Mouse (Mus musculus): ENCODE data around the gene Ccdc106. TPM values are rescaled to one million over a fixed set of nuclear protein-coding genes. Genes with fewer than 3 reads are reported as not detected.

The Ccdc106 gene
- total and polyA plus RNA-seq, 3 experiments: 0.52 to 0.81 TPM; not detected in 1

DNA sequence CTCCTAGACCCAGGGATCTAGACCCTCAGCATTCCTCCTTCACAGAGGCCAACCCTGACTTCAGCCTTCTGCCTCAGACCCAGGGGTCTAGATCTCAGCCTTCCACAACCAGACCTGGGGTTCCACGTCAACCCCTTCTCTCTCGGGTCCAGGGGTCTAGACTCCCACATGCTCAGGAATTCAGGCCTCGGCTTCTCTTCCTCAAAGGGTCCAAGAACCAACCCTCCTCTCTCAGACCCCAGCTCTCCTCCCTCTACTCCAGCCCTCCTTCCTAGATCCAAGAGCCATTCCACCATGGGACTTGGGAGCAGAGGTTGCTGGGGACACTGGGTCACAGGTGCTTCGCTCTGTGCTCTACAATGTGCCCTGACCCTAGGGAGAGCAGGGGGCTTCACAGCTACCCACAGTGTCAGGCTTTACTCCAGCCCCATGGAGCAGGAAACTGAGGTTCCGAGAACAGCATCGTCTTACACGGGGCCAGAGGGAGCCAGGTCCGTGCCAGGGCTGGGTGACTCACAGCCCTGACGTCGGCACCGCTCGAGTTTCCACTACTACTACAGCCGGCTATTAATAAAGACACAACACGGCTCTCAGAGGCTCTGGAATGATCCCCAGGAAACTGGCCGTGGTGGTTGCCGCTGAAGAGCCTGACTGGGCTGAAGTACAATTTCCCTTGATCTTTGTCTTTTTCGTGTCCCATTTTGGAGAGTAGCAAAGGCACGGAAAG is 47.9 kb upstream of the Ccdc106 start:
- Histone ChIP-seq H3K79me2 (replicated peaks; ENCODE audit: control insufficient read depth, extremely low read depth, insufficient read depth, poor library complexity, severe bottlenecking) (no peaks in the 10 kb centered on the region), H3K36me3 (replicated peaks in 1 of 2; ENCODE audit: control insufficient read depth in 1 of 2, insufficient read depth in 1 of 2, low read length in 1 of 2) (no peaks in the 10 kb centered on the region), H3K4me1 (ENCODE audit: control insufficient read depth in 1 of 2, insufficient read depth in 2 of 2) (0 out of 4 replicates have a peak, but pooled peaks cover 2 to 6% of the 10 kb centered on the region in 2 experiments), H3K9ac (ENCODE audit: insufficient read depth, low read depth) (no peak overlapping the region), H3K4me2 (ENCODE audit: insufficient read depth, low read depth, poor library complexity, severe bottlenecking) (peak overlapping the region; percentile 5; the same call in 1 of the 2 replicates), H3K27ac (ENCODE audit: insufficient read depth, low read depth) (no peak overlapping the region), H3K27me3 (replicated peaks) (peaks cover 61% of the 10 kb centered on the region), H3K9me3 (replicated peaks; ENCODE audit: low read length) (peaks cover 8% of the 10 kb centered on the region), H3K4me3 (replicated peaks in 1 of 3; ENCODE audit: low read depth in 2 of 3, low read length in 2 of 3, poor library complexity in 1 of 3) (no peak overlapping the region)
- TF ChIP-seq POLR2AphosphoS2 (IDR thresholded peaks at IDR 0.05; ENCODE audit: low read depth, low read length) (no peak), RCOR1 (conservative IDR thresholded peaks at IDR 0.05; ENCODE audit: low read depth, low read length) (no peak), RAD21 (IDR thresholded peaks at IDR 0.05; ENCODE audit: low read depth, low read length) (no peak), MXI1 (IDR thresholded peaks at IDR 0.05; ENCODE audit: low read depth, low read length) (no peak), JUND (conservative IDR thresholded peaks at IDR 0.05; ENCODE audit: low read depth, low read length) (no peak), MEF2A (IDR thresholded peaks at IDR 0.05; ENCODE audit: borderline replicate concordance, low read depth, low read length) (no peak), MYC (IDR thresholded peaks at IDR 0.05; ENCODE audit: low read depth, low read length) (no peak), KAT2A (IDR thresholded peaks at IDR 0.05; ENCODE audit: insufficient replicate concordance, low read length) (no peak), ZC3H11A (IDR thresholded peaks at IDR 0.05; ENCODE audit: low read depth, low read length) (no peak), HCFC1 (IDR thresholded peaks at IDR 0.05; ENCODE audit: low read depth, low read length) (no peak)
- dilution Hi-C loops (cut with MboI; ENCODE audit: extremely low pct_ligation_motif_present, extremely low pct_unique_long_range_greater_than_20kb, low sequenced_read_pairs): no loop called here
- DNase-seq (ENCODE audit: extremely low read depth): peak; percentile 21
- in situ Hi-C loops (cut with MboI; ENCODE audit: low pct_ligation_motif_present, low pct_unique_long_range_greater_than_20kb, low sequenced_read_pairs): no loop called here

DNA sequence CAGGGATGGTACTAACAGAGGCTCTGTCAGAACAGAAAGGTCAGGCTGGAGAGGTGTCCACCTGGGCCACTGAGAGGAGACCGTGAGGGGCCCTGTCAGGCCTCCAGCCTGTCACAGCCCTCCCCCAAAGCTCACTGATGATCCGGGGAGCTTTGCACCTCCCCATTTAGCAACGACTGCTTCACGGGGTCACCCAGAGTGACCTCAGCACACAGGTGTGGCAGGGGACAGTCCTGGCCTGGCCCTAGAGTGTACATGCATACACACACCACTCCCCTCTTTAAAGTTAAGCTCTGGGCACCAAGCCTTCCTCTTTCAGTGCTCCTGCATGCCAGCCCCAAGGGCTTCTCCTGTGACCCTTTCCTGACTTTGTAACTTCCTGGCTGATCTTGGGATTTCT is 44.9 kb upstream of the Ccdc106 start:
- in situ Hi-C loops (cut with MboI; ENCODE audit: low pct_ligation_motif_present, low pct_unique_long_range_greater_than_20kb, low sequenced_read_pairs) (no loop called here), dilution Hi-C loops (cut with MboI; ENCODE audit: extremely low pct_ligation_motif_present, extremely low pct_unique_long_range_greater_than_20kb, low sequenced_read_pairs) (no loop called here)
- H3K79me2 ChIP-seq (replicated peaks; ENCODE audit: control insufficient read depth, extremely low read depth, insufficient read depth, poor library complexity, severe bottlenecking): no peaks in the 10 kb centered on the region
- DNase-seq (ENCODE audit: extremely low read depth): no peak
- TF ChIP-seq CHD2 (IDR thresholded peaks at IDR 0.05; ENCODE audit: low read length): no peak
- no peak for TF ChIP-seq JUND (conservative IDR thresholded peaks at IDR 0.05; ENCODE audit: low read depth, low read length)
- peaks cover 8% of the 10 kb centered on the region for H3K9me3 ChIP-seq (replicated peaks; ENCODE audit: low read length)
- H3K4me3 ChIP-seq (replicated peaks in 1 of 3; ENCODE audit: low read depth in 2 of 3, low read length in 2 of 3, poor library complexity in 1 of 3): no peak overlapping the region
- 0 out of 4 replicates have a peak, but pooled peaks cover 2 to 6% of the 10 kb centered on the region in 2 experiments for H3K4me1 ChIP-seq (ENCODE audit: control insufficient read depth in 1 of 2, insufficient read depth in 2 of 2)
- H3K27ac ChIP-seq (ENCODE audit: insufficient read depth, low read depth): no peak overlapping the region
- peaks cover 50% of the 10 kb centered on the region for H3K27me3 ChIP-seq (replicated peaks)
- H3K36me3 ChIP-seq (replicated peaks in 1 of 2; ENCODE audit: control insufficient read depth in 1 of 2, insufficient read depth in 1 of 2, low read length in 1 of 2): no peaks in the 10 kb centered on the region
- no peak overlapping the region for H3K9ac ChIP-seq (ENCODE audit: insufficient read depth, low read depth)
- H3K4me2 ChIP-seq (ENCODE audit: insufficient read depth, low read depth, poor library complexity, severe bottlenecking): no peak overlapping the region

DNA sequence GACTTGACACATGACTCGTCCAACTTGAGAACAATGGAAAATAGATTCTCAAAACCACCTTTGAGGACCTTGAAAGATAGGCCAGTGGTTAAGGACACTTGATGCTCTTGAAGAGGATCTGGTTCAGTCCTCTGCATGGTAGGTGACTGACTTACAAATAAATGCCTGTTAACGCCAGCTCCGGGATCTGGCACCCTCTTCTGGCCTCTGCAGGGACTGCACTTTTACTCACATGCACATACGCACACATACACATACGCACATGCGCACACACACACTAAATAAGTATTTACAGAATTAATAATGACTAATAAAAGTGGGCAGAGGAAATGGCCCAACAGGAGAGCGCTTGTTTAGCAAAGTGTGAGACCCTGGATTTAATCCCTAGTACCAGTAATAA is 43.5 kb upstream of the Ccdc106 start:
- dilution Hi-C loops (cut with MboI; ENCODE audit: extremely low pct_ligation_motif_present, extremely low pct_unique_long_range_greater_than_20kb, low sequenced_read_pairs): no loop called here
- H3K36me3 ChIP-seq (replicated peaks in 1 of 2; ENCODE audit: control insufficient read depth in 1 of 2, insufficient read depth in 1 of 2, low read length in 1 of 2): no peaks in the 10 kb centered on the region
- H3K4me2 ChIP-seq (ENCODE audit: insufficient read depth, low read depth, poor library complexity, severe bottlenecking): no peak overlapping the region
- in situ Hi-C loops (cut with MboI; ENCODE audit: low pct_ligation_motif_present, low pct_unique_long_range_greater_than_20kb, low sequenced_read_pairs): no loop called here
- H3K4me1 ChIP-seq (ENCODE audit: control insufficient read depth in 1 of 2, insufficient read depth in 2 of 2): 0 out of 4 replicates have a peak, but pooled peaks cover 2 to 6% of the 10 kb centered on the region in 2 experiments
- no peak overlapping the region for H3K4me3 ChIP-seq (replicated peaks in 1 of 3; ENCODE audit: low read depth in 2 of 3, low read length in 2 of 3, poor library complexity in 1 of 3)
- H3K9me3 ChIP-seq (replicated peaks; ENCODE audit: low read length): peaks cover 8% of the 10 kb centered on the region
- no peak overlapping the region for H3K27ac ChIP-seq (ENCODE audit: insufficient read depth, low read depth)
- DNase-seq (ENCODE audit: extremely low read depth): no peak
- H3K27me3 ChIP-seq (replicated peaks): peaks cover 41% of the 10 kb centered on the region
- no peaks in the 10 kb centered on the region for H3K79me2 ChIP-seq (replicated peaks; ENCODE audit: control insufficient read depth, extremely low read depth, insufficient read depth, poor library complexity, severe bottlenecking)
- peak in 1 of 2 experiments; percentile 42; a peak in 2 of 4 replicates for TF ChIP-seq CTCF (conservative IDR thresholded peaks at IDR 0.05 in 1 of 2, IDR thresholded peaks at IDR 0.05 in 1 of 2; ENCODE audit: low read depth in 2 of 2, low read length in 2 of 2)
- no peak for TF ChIP-seq TCF12 (IDR thresholded peaks at IDR 0.05; ENCODE audit: low read depth, low read length)
- TF ChIP-seq MAX (IDR thresholded peaks at IDR 0.05; ENCODE audit: low read length): no peak
- TF ChIP-seq RCOR1 (conservative IDR thresholded peaks at IDR 0.05; ENCODE audit: low read depth, low read length): no peak
- no peak for TF ChIP-seq ZKSCAN1 (IDR thresholded peaks at IDR 0.05; ENCODE audit: borderline replicate concordance, low read depth, low read length)
- no peak for TF ChIP-seq KAT2A (IDR thresholded peaks at IDR 0.05; ENCODE audit: insufficient replicate concordance, low read length)
- no peak for TF ChIP-seq SIN3A (IDR thresholded peaks at IDR 0.05; ENCODE audit: low read length)
- TF ChIP-seq MXI1 (IDR thresholded peaks at IDR 0.05; ENCODE audit: low read depth, low read length): no peak
- no peak overlapping the region for H3K9ac ChIP-seq (ENCODE audit: insufficient read depth, low read depth)

Measured in CH12.LX (cell line).